Mouse (Mus musculus) embryonic fibroblast, embryonic 13.5 days (primary cell): ENCODE results near the gene Trim66.

ENCODE experiments used
- CTCF ChIP-seq: IDR thresholded peaks from 2 replicates; pipeline ENCODE4 v1.5.1; 2011; ENCODE audit warnings: mild to moderate bottlenecking, control low read depth, low read length, moderate library complexity, borderline replicate concordance; ENCODE audit not compliant: insufficient read depth
- POLR2A ChIP-seq: IDR thresholded peaks from 2 replicates; pipeline ENCODE4 v1.6.1; 2011; ENCODE audit warnings: low read depth, mild to moderate bottlenecking, control low read depth, low read length, moderate library complexity

DNA sequence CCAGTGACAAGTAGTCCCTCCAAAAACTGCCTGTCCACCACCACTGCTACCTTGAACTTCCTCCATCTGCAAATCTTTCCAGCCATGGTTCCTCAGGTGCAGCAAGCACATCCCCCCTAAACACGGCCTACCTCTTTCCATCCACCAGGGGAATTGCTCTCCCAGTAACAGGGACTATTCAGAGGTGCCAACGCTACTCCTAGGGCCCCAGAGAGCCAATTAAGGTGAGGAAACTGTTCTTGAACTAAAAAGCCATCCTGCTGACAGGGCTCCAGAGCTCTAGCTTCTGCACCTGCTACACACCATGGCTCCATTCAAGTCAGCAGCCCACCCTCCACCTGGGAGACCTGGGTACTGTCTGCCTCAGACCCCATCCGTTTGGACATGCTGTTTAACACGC, 10.4 kb downstream of the Trim66 start:
- no peak for TF ChIP-seq POLR2A
- no peak for TF ChIP-seq CTCF
